Mouse (Mus musculus) c-Kit-negative CD71-positive TER-119-positive erythroid progenitor cells, embryonic 14.5 days (primary cell): ENCODE data around the gene Prkaca.
"Not testable (repeated sequence)": the region's sequence is repeated elsewhere in the genome, so short reads cannot be mapped to it uniquely, and the experiment has no call there.

ENCODE experiments used
- DNase-seq: peaks from one replicate; pipeline ENCODE4 v3.0.0-alpha.2; 2013; ENCODE audit warnings: low read depth, low spot score

Prkaca gene

GRCm38 (mm10) chr8:84001281-84002000 is 28.6 kb downstream of the Prkaca start, which contains the start of gene 1700067K01Rik:
Gene 1700067K01Rik (plus strand): TSS chr8:84001502.
- no peak for DNase-seq

DNA sequence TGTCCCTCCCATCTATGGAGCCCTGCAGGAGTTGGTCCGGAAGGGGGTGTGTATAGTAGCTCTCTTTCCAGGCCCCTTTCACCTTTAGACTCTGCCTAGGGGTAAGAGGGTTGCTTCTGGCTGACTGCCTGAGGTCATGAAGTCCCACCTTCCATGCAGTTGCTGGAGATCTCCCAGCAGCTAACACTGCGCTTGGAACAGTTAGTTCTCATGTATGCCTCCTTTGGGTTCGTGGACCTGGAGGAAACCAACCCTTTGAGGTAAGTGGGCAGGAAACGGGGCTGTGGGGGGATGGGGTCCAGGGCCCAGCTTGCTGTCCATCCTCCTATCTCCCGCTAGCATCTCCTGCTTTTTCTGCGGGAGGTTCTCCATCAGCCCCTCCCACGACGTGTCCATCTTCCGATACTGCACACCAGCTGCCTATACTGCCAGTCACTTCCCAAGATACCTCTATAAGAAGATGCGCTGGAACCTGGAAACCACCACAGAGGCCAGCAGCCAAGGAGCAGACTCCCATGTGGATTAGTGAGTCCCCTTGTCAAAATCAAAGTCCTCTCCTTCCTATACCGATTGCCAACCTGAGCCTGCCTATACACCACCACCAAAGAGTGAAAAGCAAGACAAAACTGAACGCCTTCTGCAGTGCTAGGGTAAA is 30.3 kb downstream of the Prkaca start:
- no peak for DNase-seq

DNA sequence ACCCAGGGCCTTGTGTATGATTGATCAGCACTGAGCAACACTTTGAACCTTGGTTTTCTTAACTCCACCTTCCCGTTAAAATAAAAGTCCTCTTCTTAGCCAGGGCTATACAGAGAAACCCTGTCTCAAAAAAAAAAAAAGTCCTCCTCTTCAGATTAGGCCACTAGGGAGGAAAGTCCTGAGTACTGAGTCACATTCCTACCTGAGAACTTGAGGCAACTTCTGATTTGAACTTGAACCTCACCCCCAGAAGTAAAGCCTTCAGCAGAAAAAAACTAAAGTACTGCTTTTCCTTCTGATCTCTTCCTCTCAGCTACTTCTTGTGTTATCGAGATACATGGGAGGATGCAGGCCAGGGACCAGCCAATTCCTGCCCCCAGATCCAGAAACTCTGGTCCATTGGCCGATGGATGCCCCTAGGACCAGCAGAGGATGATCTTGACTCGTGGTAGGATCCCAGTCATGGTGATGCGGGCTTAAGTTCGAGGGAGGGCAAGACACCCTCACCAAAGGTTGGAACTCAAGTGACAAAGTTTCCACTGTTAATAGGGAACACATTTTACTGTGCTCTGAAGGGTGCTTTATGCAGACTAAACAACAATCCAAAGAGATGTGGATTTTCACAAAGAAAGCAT is 30.9 kb downstream of the Prkaca start:
- no peak for DNase-seq

DNA sequence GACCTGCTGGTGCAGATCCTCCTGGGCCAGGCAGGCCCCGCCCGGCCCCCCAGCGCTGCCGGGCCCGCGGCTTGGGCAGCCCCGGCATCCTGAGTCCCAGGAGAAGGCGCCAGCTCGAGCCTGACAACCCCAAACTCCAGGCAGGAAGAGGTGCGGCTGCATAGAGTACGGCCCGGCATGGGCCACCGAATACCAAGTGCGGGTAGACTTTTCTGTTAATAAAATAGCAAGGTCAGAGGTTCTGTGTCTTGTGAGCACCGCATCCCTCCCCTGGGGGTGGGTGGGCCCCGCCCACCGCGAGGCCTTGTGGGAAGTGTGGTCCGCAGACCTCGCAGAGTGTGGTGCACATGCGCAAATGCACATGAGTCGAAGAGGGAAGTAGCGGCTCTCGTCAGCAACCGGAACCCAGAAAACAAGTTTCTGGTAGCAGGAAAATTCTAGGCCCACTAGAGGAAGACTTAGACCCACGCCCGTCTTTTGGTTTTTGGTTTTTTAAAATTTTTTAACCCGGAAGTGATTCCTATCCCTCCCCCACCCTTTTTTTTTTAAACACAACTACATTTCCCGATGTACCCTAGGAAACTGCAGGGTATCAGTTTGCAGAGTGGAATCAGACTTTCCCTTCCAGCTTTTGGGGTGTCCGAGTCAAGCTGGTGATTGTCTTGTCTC is 31.9 kb downstream of the Prkaca start:
- peak; percentile 75 for DNase-seq

DNA sequence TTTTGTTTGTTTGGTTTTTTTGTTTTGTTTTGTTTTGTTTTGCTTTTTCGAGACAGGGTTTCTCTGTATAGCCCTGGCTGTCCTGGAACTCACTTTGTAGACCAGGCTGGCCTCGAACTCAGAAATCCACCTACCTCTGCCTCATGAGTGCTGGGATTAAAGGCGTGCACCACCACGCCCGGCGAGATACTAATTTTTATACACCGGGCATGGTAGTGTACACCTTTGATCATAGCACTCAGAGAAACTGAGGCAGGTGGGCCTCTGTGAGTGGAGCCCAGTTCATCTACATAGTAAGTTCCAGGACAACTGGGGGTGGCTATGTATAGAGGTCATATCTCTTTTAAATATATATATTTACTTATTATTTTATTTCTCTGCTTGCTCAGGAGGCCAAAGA is 32.7 kb downstream of the Prkaca start:
- not testable (repeated sequence) for DNase-seq

GRCm38 (mm10) chr8:84008362-84008761 is 35.6 kb downstream of the Prkaca start:
- DNase-seq = no peak

DNA sequence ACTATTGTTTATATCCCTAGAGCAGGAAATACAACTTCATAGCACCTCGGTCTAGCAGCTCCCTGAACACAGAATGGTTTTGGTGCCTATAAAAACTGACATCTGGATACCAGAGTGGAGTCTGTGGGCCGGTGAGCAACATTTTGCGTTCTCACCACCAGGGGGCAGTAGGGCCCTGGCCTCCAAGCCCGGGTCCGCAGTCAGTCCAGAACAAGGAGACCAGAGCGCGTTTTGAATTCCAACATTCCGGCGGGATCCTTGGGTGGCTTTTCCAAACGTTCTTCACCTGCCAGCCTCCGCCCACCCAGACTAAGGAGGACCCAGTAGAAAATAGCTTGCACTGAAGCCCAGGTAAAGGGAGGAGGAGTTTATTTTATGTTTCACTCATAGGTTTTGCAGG is 37.1 kb downstream of the Prkaca start:
- DNase-seq = peak; percentile 54

DNA sequence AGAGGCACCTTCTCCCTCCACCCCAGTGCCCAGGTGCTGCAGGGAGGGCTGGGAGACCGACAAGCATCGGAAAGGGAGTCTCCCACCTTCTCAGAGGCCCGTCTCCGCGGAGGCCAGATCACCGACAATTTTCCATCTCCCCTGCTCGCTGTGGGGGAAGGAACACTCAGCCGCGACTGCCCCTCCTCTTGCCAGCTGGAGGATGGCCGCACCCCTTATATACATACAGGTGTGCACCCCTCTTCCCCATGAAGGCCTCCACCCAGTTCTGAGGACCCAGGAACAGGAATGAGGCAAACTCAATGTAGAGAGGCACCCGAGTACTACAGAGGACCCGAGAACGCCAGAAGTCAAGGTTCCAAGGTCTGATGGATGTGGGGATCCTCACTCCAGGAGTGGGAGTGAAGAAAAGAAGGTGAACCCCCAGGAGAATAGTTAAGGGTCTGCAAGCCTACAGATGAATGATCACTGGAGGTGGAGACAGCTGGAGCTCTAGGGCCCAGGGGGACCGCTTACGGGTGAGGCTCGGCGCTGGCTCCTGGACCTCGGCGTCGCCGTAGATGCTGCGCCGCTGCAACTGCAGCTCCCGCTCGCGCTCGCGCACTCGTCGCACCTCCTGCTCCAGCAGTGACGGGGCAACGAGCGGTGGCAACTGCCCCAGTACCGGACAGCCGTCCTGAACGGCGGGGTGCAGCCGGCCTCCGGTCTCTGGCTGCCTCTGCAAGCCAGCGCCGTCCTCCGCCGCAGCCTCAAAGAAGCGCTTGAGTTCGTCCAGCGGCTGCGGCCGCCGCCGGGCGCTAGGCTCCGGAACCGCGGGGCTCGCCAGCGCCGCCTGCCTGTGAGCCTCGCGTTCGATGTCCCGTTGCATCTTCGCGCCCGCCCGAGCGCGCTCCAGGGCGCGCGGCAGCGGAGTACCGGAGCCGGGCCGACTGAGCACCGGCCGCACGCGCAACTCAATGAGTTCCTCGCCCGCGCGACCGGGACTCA is 38.1 kb downstream of the Prkaca start:
- no peak for DNase-seq

DNA sequence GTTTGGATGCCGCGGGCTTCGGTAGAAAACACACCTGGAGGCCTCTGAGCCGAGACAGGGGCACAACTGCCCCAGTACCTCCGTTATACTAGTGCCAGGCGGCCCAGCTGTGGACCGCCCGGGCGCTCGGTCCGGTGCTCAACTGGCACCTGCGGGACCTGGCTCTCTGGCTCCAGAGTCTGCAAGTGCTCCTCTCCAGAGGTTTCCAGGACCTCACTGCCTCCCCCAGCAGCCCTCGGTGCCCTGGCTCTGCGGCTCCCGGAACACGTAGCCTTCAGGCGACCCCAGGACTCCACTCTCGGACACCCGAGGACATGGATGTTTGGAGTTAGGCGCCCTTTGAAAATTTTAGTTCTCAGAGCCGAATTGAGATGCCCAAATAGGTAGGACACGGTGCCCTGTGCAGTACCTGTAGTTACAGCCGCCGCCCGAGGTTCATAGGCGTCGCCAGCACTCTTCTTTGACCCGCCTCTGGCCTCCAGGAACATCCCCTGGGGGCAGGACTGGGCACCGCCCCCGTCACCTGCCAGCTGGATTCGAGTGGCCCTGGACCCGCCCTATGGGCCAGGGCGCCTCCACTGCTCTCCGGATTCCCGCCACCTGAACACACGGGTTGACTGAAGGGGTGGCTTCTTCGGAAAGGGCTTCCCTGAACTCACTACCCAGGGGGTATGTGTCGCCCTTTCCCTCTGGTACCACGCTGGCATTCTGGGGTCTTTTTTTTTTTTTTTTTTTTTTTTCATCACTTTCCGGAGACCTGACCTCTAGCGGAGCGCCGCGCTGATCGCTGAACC is 39.1 kb downstream of the Prkaca start, which contains the start of gene 2210011C24Rik:
Gene 2210011C24Rik, minus strand, starts transcription at position 467 of the 794 bp plus-strand sequence.
- no peak for DNase-seq

DNA sequence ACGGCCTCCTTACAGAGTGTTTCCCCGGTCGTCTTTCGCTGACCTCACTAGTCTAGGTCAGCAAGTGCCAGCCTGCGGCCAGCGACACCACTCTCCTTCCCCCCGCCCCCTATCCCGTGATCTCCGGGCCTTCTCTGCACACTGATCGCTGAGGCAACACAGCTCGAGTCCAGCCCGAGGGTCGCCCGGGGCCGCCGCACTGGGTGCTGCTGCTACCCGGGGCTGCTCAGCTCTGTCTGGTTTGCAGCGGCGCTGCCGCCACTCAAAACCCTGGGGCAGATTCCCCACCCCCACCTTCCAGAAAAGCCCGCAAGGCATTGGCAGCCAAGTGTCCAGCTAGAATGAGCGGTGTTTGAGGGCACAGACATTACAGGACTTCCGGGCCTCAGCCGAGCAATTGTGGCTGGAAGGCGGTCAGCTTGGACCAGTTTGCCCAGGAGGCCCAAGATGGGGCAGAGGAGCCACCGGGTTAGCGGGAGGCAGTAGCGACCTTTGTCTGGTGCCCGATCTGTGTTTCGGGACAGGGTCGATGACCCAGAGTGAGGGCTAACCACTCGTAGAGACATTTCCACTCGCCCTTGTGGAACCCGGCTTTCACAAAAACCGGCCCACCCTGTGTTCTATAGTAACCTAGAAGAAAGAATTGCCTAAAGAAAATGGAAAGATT is 39.8 kb downstream of the Prkaca start:
- no peak for DNase-seq

DNA sequence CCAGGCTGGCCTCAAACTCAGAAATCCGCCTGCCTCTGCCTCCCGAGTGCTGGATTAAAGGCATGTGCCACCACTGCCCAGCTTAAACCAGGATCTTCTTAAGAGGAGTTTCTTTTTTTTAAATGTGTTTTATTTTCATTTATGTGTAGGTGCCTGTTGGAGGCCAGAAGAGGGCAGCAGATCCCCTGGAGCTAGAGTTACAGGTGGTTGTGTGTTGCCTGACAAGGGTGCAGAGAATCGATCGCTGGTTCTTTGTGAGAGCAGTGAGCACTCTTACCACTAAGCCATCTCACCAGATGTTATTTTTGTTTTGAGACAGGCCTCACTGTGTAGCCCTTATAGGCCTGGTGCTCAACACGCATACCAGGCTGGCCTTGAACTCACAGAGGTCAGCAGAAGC is 43.0 kb downstream of the Prkaca start:
- DNase-seq = no peak

GRCm38 (mm10) chr8:84019738-84020137 is 46.9 kb downstream of the Prkaca start:
- no peak for DNase-seq

DNA sequence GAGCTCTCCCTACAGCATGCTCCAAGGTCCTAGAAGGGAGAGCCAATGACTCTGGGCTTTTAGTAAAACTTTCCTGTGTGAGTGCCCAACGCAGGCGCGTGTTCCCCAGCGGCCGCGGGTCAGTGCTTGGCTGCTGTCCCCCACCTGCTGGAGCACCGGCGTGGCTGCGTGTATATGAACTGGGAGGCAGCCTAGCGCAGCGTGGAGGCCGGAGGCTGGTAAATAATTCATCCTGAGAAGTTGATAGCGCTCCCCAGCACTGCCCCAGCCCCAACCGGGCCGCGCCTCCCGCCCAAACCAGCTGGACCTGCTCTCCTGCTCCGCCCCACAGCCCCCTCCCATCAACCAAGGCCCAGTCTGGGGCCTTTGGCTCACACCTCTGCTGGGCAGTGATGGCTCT is 48.3 kb downstream of the Prkaca start, which contains the start of gene Palm3:
Gene Palm3, plus strand, starts transcription at position 376 of the 400 bp plus-strand sequence.
- no peak for DNase-seq

GRCm38 (mm10) chr8:84021569-84021968 is 48.8 kb downstream of the Prkaca start:
- DNase-seq = no peak

DNA sequence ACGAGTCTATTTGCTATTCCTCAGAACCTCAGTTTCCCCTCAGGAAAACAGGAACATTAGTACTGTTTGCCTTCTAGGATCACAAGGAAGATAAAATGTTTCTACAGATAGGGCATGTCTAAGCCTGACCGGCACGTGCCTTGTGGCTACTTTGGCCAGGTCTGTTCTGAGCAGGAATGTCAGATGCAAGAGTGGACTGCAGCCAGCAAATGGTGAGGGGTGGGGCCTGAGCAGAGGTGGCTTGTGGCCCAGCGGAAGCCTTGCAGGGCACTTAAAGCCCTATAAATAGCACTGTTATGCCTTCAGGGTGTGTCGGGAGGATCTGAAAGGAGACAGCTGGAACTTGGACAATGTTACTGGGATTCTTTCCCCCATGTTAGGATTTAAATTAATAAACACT is 50.3 kb downstream of the Prkaca start:
- DNase-seq = no peak

DNA sequence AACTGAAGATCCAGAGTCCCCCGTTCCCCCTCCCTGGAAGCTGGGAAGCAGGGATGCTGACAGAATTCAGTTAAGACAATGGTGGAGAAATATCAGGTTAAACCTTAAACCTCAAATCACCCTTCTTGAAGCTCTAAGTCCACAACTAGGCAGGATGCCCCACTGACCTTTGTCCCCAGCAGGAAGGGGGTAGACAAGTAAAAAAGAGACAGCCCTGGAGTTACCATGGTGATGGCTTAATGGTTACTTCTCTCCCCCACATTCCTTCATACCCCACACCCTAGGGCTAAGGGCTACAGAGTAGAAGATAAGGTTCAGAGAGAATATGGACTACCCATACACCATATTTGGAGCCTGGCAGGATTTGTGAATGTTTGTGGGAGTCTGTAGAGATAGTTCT is 50.8 kb downstream of the Prkaca start:
- DNase-seq = no peak

DNA sequence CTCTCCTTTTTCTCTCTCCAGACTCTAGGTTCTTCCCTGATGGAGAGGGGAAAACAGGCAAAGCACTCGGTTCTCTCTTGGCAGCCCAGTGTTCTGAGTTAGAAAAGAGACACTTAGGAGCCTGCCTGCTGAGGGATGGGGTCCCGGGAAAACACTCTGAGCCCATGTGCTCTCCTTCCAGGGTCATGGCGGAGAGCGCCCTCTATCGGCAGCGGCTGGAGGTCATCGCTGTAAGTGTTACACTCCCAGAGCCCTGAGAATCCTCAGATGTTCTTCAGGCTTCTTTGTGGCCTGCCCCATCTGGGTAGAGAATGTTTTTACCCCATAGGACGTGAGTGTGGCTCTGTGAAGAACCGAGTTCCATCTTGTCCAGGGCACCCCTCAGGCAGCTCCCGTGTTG is 51.4 kb downstream of the Prkaca start:
- no peak for DNase-seq

GRCm38 (mm10) chr8:84025863-84026262 is 53.1 kb downstream of the Prkaca start:
- DNase-seq = no peak

DNA sequence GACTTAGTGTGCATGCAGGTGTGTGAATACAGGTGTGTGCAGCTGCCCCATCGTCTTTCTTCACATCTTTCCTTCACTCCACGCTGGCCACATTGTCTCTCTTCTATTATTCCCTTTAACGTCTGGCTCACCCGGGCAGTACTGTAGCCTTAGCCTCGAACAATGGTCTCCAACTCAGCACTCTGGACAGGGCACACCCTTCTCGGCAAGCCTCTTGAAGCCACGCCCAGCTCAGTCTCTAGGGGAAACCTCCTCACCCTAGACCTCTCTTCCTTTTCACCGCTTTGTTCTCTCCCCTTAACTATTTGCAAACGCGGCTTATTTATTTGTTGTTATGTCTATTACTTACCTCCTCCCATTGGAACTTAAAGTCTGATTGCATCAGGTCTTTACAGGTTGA is 54.7 kb downstream of the Prkaca start:
- DNase-seq = no peak

DNA sequence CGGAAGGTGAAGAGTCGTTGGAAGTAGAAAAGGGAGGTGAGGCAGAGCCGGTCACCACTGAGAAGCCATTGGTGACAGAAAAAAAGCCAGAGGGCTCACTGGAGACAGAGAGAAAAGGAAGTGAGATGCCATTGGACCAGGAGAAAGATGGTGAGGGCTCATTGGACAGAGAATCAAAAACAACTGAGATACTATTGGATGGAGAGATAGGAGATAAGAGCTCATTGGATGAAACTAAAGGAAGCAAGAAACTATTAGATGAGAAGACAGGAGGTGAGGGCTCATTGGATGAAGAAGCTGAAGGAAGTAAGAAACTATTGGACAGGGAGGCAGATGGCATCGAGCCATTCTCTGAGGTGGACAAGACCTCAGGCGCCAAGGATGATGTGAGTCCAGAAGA is 56.5 kb downstream of the Prkaca start:
- no peak for DNase-seq
